Comparison of ENCODE assay signal across 23 mouse cellular contexts in the genomic region with DNA sequence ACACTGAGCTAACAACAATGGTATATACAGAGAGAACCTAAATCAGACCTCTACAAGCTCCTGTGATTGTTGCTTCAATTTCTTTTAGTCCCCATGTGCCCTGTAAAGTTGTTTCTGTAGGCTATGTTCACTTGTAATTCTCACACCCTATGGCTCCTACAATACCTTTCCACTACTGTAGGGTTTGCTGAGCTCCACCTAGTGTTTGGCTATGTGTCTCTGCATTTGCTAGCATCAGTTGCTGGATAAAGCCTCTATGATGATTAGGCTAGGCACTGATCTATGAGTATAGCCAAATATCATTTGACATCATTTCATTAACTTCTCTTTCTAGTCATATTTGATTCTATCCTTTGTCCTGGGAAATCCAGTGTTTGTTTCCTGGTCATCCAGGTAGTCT.
DNase-seq lines count a peak whose midpoint lies in the region; ATAC-seq and TF ChIP-seq lines count a peak whose summit lies in the region.
"Had no signal": no experiment of that assay in that cellular context is flagged by ENCODE, and none has a peak within 500 bp of the region (broad histone marks: within the 10 kb centered on the region; RNA-seq: fewer than 3 reads in every experiment).

No protein-coding gene starts in this region.

- no peak overlapping the region for H3K27ac ChIP-seq in layer of hippocampus, adult 2 months
- H3K27ac ChIP-seq: embryonic facial prominence, embryonic 13.5 days; embryonic facial prominence, embryonic 15.5 days; forebrain, embryonic 10.5 days; forebrain, embryonic 12.5 days had no signal

- 0 out of 2 replicates have a peak, but pooled peaks have one; percentile 18 for TF ChIP-seq CTCF in layer of hippocampus, adult 2 months (conservative IDR thresholded peaks at IDR 0.05)

- DNase-seq in frontal cortex, adult 2 months (ENCODE audit: extremely low spot score in 1 of 2, low spot score in 1 of 2), result no peak
- DNase-seq in layer of hippocampus, adult 2 months (ENCODE audit: low spot score in 2 of 2), result no peak
- no peak for DNase-seq in layer of hippocampus, postnatal 36 days
- DNase-seq in ES-CJ7 (ENCODE audit: low read depth, low spot score), result peak; percentile 9
- no peak for DNase-seq in kidney, postnatal 25 days
- DNase-seq in cerebellum, postnatal 4 days (ENCODE audit: low spot score in 2 of 2), result no peak
- DNase-seq: adrenal gland, adult 2 months; adrenal gland, postnatal 10 days; adrenal gland, postnatal 25 days; cerebellum, adult 11-12 months; cerebellum, adult 2 months; cerebellum, adult 9-10 months; cerebellum, postnatal 10 days; cerebellum, postnatal 25 days; embryo, embryonic 11 days had no signal

- no peak overlapping the region for H3K4me3 ChIP-seq in layer of hippocampus, adult 2 months
- H3K4me3 ChIP-seq: embryonic facial prominence, embryonic 13.5 days; embryonic facial prominence, embryonic 15.5 days; erythroblast, embryonic 14.5 days; forebrain, embryonic 10.5 days; forebrain, embryonic 12.5 days had no signal

- 0 out of 2 replicates have a peak, but pooled peaks have one; percentile 50 for ATAC-seq in frontal cortex, adult (ENCODE audit: low TSS enrichment)
- ATAC-seq: forebrain, embryonic 14.5 days; forebrain, embryonic 16.5 days had no signal
